Mouse (Mus musculus) kidney, adult 2 months (tissue): ENCODE measurements around the gene Zmym2.

Experiments
- CTCF ChIP-seq: fragments of 200-500 bp; conservative IDR thresholded peaks from 2 replicates; pipeline ENCODE4 v1.5.1; 2011; ENCODE audit warnings: low read depth, mild to moderate bottlenecking, control low read depth, low read length, moderate library complexity, mixed read lengths; ENCODE audit not compliant: insufficient read depth, insufficient read length
- POLR2A ChIP-seq: fragments of 200-500 bp; IDR thresholded peaks from one replicate; pipeline ENCODE4 v1.6.1; 2011; ENCODE audit warnings: low read depth, low read length, control low read depth

DNA sequence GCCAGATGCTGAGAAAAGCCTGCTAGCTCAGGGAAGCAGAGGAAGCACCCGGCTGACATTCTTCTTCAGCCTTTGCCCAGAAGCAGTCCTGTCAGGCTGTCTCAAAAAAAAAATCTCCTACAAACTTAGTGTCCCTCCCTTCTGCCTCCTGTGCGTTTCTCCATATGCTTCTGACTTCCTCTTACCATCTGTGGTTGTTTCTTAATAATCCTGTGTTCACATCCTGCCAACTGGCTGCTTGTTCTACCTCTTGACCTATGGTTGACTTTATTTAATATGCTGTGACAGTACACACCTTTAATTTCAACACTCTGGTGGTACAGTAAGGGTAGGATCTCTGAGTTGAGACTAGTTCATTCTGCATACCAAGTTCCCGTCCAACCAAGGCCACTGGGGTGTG is 32.1 kb downstream of the Zmym2 start:
- TF ChIP-seq CTCF (no peak), POLR2A (no peak)
